Mouse (Mus musculus) megakaryocyte, embryonic 14.5 days (primary cell): ENCODE measurements at regions not wholly inside any gene's neighbourhood (a gene's known extent, or its start where the extent isn't known, plus 50 kb on each side); places are given as distances from the start of the nearest gene placed in this dataset.

Source experiments
- H3K27me3 ChIP-seq: replicated peaks from 2 replicates; pipeline ENCODE3; 2012; ENCODE audit warnings: inconsistent platforms
- H3K36me3 ChIP-seq: replicated peaks from 2 replicates; pipeline ENCODE3; 2012; ENCODE audit warnings: low read length, inconsistent platforms, mixed read lengths
- H3K4me1 ChIP-seq: 2 replicates; pipeline ENCODE4 v1.6.1; 2012; ENCODE audit warnings: inconsistent platforms
- H3K4me3 ChIP-seq: replicated peaks from 2 replicates; pipeline ENCODE3; 2012; ENCODE audit warnings: moderate library complexity, mild to moderate bottlenecking, inconsistent platforms
- H3K9me3 ChIP-seq: 2 replicates; pipeline ENCODE4 v1.6.1; 2012; ENCODE audit warnings: inconsistent platforms
- FLI1 ChIP-seq: IDR thresholded peaks from 2 replicates; pipeline ENCODE4 v1.6.1; 2012; ENCODE audit warnings: low read length, inconsistent platforms, mixed read lengths
- GATA1 ChIP-seq: IDR thresholded peaks from 3 replicates; pipeline ENCODE4 v1.6.1; 2012; ENCODE audit warnings: mixed read lengths, low read length, inconsistent platforms, borderline replicate concordance

GRCm38 (mm10) chr7:133469952-133470619, 131.9 kb downstream of the Tex36 start:
- Histone ChIP-seq H3K36me3 (no peaks in the 10 kb centered on the region), H3K4me1 (no peaks in the 10 kb centered on the region), H3K4me3 (no peak overlapping the region), H3K9me3 (no peaks in the 10 kb centered on the region), H3K27me3 (peaks cover 1% of the 10 kb centered on the region)
- TF ChIP-seq GATA1 (no peak), FLI1 (no peak)

- H3K27me3 ChIP-seq: peaks cover 1% of the 10 kb centered on the region
- no peak for TF ChIP-seq GATA1
- TF ChIP-seq FLI1: no peak
- H3K4me3 ChIP-seq: no peak overlapping the region
- no peaks in the 10 kb centered on the region for H3K9me3 ChIP-seq
- no peaks in the 10 kb centered on the region for H3K36me3 ChIP-seq
- H3K4me1 ChIP-seq: no peaks in the 10 kb centered on the region
Observed at GRCm38 (mm10) chr7:133469106-133469505, 132.9 kb downstream of the Tex36 start.

- Histone ChIP-seq H3K4me3 (no peak overlapping the region), H3K27me3 (peaks cover 1% of the 10 kb centered on the region), H3K4me1 (no peaks in the 10 kb centered on the region), H3K9me3 (peaks cover 4% of the 10 kb centered on the region), H3K36me3 (no peaks in the 10 kb centered on the region)
- TF ChIP-seq GATA1 (no peak), FLI1 (no peak)
Observed at GRCm38 (mm10) chr7:133468346-133468745, 133.6 kb downstream of the Tex36 start.

GRCm38 (mm10) chr7:133467579-133467978, 134.4 kb downstream of the Tex36 start:
- Histone ChIP-seq H3K4me3 (no peak overlapping the region), H3K4me1 (no peaks in the 10 kb centered on the region), H3K9me3 (peaks cover 8% of the 10 kb centered on the region), H3K36me3 (no peaks in the 10 kb centered on the region), H3K27me3 (peaks cover 1% of the 10 kb centered on the region)
- TF ChIP-seq GATA1 (no peak), FLI1 (no peak)

GRCm38 (mm10) chr7:133459306-133459705, 142.7 kb downstream of the Tex36 start:
- Histone ChIP-seq H3K36me3 (no peaks in the 10 kb centered on the region), H3K4me3 (no peak overlapping the region), H3K9me3 (peaks cover 11% of the 10 kb centered on the region), H3K4me1 (no peaks in the 10 kb centered on the region), H3K27me3 (peaks cover 2% of the 10 kb centered on the region)
- no peak for TF ChIP-seq GATA1
- TF ChIP-seq FLI1: no peak

GRCm38 (mm10) chr7:133457436-133458324, 144.3 kb downstream of the Tex36 start:
- no peaks in the 10 kb centered on the region for H3K4me1 ChIP-seq
- H3K36me3 ChIP-seq: no peaks in the 10 kb centered on the region
- H3K9me3 ChIP-seq: peaks cover 8% of the 10 kb centered on the region; the same call in 1 of the 2 replicates
- no peak overlapping the region for H3K4me3 ChIP-seq
- H3K27me3 ChIP-seq: peaks cover 2% of the 10 kb centered on the region
- TF ChIP-seq FLI1 (no peak), GATA1 (no peak)

- Histone ChIP-seq H3K27me3 (peaks cover 3% of the 10 kb centered on the region), H3K4me3 (no peak overlapping the region), H3K9me3 (peaks cover 6% of the 10 kb centered on the region), H3K4me1 (no peaks in the 10 kb centered on the region), H3K36me3 (no peaks in the 10 kb centered on the region)
- no peak for TF ChIP-seq GATA1
- no peak for TF ChIP-seq FLI1
Observed at GRCm38 (mm10) chr7:133450246-133450645, 151.7 kb downstream of the Tex36 start.

- Histone ChIP-seq H3K36me3 (no peaks in the 10 kb centered on the region), H3K9me3 (no peaks in the 10 kb centered on the region), H3K27me3 (peaks cover 3% of the 10 kb centered on the region), H3K4me1 (no peaks in the 10 kb centered on the region), H3K4me3 (no peak overlapping the region)
- TF ChIP-seq GATA1 (no peak), FLI1 (no peak)
Observed at GRCm38 (mm10) chr7:133447079-133447478, 154.9 kb downstream of the Tex36 start.

GRCm38 (mm10) chr7:133441661-133442060, 160.3 kb downstream of the Tex36 start:
- peaks cover 8% of the 10 kb centered on the region for H3K9me3 ChIP-seq
- no peaks in the 10 kb centered on the region for H3K36me3 ChIP-seq
- no peaks in the 10 kb centered on the region for H3K27me3 ChIP-seq
- TF ChIP-seq GATA1: no peak
- no peaks in the 10 kb centered on the region for H3K4me1 ChIP-seq
- no peak overlapping the region for H3K4me3 ChIP-seq

GRCm38 (mm10) chr7:133441169-133441568, 160.8 kb downstream of the Tex36 start:
- no peak overlapping the region for H3K4me3 ChIP-seq
- H3K4me1 ChIP-seq: no peaks in the 10 kb centered on the region
- H3K36me3 ChIP-seq: no peaks in the 10 kb centered on the region
- peaks cover 11% of the 10 kb centered on the region for H3K9me3 ChIP-seq
- TF ChIP-seq GATA1: no peak
- no peak for TF ChIP-seq FLI1
- no peaks in the 10 kb centered on the region for H3K27me3 ChIP-seq

- Histone ChIP-seq H3K36me3 (no peaks in the 10 kb centered on the region), H3K9me3 (peaks cover 13% of the 10 kb centered on the region), H3K4me1 (no peaks in the 10 kb centered on the region), H3K4me3 (no peak overlapping the region), H3K27me3 (no peaks in the 10 kb centered on the region)
- TF ChIP-seq GATA1 (no peak), FLI1 (no peak)
Observed at GRCm38 (mm10) chr7:133440711-133441110, 161.2 kb downstream of the Tex36 start.
